Mouse (Mus musculus) c-Kit-positive CD71-positive TER-119-negative erythroid progenitor cells, embryonic 14.5 days (primary cell): ENCODE data around the gene Vmn2r112.
"Not testable (repeated sequence)": the region's sequence is repeated elsewhere in the genome, so short reads cannot be mapped to it uniquely, and the experiment has no call there.

Source experiments
- DNase-seq: peaks from one replicate; pipeline ENCODE4 v3.0.0-alpha.2; 2013; ENCODE audit warnings: low read depth

Vmn2r112 gene

DNA sequence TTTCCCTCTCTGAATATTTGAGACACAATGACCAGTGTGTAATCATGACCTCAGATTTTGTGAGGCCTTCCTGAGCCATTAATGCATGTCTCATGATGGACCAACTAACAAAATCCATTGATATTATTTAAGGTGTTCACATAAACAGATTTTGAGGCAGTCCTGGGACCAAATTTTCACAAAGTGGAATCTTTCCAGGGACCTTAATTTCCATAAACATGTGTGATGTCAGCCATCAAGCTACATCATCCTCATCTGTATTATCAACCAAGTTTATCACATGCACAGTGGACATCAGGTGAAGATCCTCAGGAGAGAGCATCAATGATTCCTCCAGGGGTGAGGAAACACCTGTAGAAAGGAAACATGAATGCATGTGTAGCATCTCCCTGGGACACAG, at the start of gene Vmn2r112:
TSS of gene Vmn2r112 (plus strand) at position 301 of the 400 bp plus-strand sequence.
- not testable (repeated sequence) for DNase-seq

DNA sequence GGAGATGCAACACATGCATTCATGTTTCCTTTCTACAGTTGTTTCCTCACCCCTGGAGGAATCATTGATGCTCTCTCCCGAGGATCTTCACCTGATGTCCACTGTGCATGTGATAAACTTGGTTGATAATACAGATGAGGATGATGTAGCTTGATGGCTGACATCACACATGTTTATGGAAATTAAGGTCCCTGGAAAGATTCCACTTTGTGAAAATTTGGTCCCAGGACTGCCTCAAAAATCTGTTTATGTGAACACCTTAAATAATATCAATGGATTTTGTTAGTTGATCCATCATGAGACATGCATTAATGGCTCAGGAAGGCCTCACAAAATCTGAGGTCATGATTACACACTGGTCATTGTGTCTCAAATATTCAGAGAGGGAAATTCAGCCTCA, 27.4 kb upstream of the Vmn2r112 start, which contains the start of gene Vmn2r111:
TSS of gene Vmn2r111 (minus strand) at position 101 of the 400 bp plus-strand sequence.
- DNase-seq, result not testable (repeated sequence)

DNA sequence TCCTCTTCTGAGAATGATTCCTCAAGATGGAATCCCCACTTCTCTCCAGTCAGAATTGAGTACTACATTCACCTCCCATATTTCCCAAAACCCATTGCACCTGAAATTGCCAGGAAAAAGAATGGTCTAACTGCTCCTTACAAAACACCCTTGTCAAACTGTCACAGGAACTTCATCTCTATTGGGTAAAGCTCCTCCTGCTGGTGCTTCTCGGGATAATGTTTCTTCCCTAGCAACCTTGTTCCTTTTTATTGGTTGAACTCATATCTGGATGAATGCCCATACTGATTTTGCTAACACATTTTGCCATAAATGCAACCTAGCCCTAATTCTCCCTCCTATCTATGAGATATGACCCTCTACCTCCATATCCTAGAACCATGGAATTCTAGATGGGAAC, 29.9 kb downstream of the Vmn2r112 start:
- DNase-seq, result no peak
